Mouse (Mus musculus): ENCODE measurements at regions not wholly inside any gene's neighbourhood (a gene's known extent, or its start where the extent isn't known, plus 50 kb on each side); places are given as distances from the start of the nearest gene placed in this dataset.

- DNase-seq (ENCODE audit: low spot score in 2 of 2) = no peak
Observed at GRCm38 (mm10) chr16:29147766-29148165, 61.7 kb upstream of the Hrasls start.

GRCm38 (mm10) chr16:29119217-29119616 lies 90.3 kb upstream of the Hrasls start:
- DNase-seq (ENCODE audit: low spot score in 2 of 2) = no peak

GRCm38 (mm10) chr16:29096791-29097190 lies 112.7 kb upstream of the Hrasls start:
- DNase-seq (ENCODE audit: low spot score in 2 of 2) = no peak

DNA sequence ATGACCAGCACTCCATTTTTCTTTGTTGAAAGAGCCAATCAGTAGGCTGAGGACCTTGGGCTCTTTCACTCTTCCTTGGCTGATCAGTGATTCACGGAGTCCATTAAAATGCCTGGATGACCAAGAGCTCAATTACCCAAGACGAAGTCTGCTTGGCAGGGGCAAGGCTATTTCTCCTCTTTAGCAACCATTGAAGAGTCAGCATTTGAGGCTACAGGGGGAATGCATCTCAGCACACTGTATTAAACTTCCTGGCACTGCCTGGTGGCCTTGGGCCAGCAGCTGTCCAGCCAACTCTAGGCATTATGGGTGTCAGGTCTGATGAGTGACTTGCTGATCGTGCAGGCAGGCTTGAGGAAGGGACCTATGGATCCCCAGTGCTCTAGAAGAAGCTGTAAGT lies 136.5 kb upstream of the Mb21d2 start:
- no peak for DNase-seq (ENCODE audit: low spot score in 2 of 2)

GRCm38 (mm10) chr16:29065097-29065785 lies 135.8 kb upstream of the Mb21d2 start:
- no peak for DNase-seq (ENCODE audit: low spot score in 2 of 2)

DNA sequence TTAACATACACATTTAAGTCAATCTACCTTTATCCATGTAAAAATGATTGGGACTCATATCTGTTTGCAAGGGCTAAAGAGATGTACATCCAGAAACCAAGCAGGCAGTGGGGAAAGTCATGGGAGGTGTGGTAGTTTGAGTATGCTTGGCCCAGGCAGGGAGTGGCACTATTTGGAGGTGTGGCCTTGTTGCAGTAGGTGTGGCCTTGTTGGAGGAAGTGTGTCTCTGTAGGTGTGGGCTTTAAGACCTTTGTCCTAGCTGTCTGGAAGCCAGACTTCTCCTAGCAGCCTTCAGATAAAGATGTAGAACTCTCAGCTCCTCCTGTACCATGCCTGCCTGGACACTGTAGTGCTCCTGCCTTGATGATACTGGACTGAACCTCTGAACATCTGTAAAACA lies 133.9 kb upstream of the Mb21d2 start:
- DNase-seq (ENCODE audit: low spot score in 2 of 2) = no peak

- DNase-seq (ENCODE audit: low spot score in 2 of 2) = peak; percentile 5 to 8
Observed at GRCm38 (mm10) chr16:29057076-29057475, 127.6 kb upstream of the Mb21d2 start.

GRCm38 (mm10) chr16:29054423-29054822 lies 125.0 kb upstream of the Mb21d2 start:
- DNase-seq (ENCODE audit: low spot score in 2 of 2) = no peak

GRCm38 (mm10) chr16:29046453-29046993 lies 117.0 kb upstream of the Mb21d2 start:
- DNase-seq (ENCODE audit: low spot score in 2 of 2) = no peak

DNA sequence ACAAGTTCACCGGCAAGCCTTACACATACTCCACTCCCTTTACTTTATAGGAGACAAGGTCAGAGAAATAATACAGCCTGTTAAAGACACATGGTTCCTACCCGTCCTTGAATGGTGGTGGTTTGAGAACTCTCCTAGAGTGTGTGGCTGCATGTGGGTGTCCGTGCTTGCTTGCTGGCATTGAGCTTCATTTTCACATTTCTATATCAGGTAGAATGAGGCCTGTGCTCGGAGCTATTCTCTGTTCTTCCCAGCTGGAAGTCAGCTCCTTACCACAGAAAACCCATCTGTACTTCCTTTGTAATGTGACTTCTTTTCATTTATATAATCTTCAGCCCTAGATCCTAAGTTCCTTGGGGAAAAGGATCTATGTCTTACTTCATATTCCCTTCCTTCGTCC lies 106.0 kb upstream of the Mb21d2 start:
- no peak for DNase-seq (ENCODE audit: low spot score in 2 of 2)

- no peak for DNase-seq (ENCODE audit: low spot score in 2 of 2)
Observed at GRCm38 (mm10) chr16:29034053-29034794, 104.8 kb upstream of the Mb21d2 start.

GRCm38 (mm10) chr16:29033357-29033756 lies 103.9 kb upstream of the Mb21d2 start:
- DNase-seq (ENCODE audit: low spot score in 2 of 2) = peak in 1 of 2 experiments; percentile 2

- DNase-seq (ENCODE audit: low spot score in 2 of 2) = no peak
Observed at GRCm38 (mm10) chr16:29027856-29028255, 98.4 kb upstream of the Mb21d2 start.

DNA sequence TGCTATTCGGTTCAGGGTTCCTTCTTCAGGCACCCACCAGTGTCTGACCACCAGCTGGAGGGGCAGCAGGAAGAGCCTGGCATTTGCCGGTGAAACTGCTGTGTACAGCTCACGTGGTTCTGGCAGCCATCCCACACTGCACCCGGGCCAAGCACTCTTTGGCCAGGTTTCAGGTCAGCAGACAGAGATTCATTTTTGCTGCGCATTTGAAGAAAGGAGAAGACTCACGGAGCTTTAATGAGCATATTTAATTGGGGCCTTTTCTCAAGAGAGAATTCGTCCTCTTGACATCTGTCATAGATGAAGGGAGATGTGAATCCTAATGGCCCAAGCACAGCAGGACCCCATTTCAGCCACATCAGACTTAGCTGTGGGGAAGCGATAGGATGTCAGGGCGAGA lies 71.8 kb upstream of the Mb21d2 start:
- DNase-seq (ENCODE audit: low spot score in 2 of 2) = peak in 1 of 2 experiments; percentile 32

GRCm38 (mm10) chr16:28999641-29000040 lies 70.2 kb upstream of the Mb21d2 start:
- DNase-seq (ENCODE audit: low spot score in 2 of 2) = peak in 1 of 2 experiments; percentile 5

DNA sequence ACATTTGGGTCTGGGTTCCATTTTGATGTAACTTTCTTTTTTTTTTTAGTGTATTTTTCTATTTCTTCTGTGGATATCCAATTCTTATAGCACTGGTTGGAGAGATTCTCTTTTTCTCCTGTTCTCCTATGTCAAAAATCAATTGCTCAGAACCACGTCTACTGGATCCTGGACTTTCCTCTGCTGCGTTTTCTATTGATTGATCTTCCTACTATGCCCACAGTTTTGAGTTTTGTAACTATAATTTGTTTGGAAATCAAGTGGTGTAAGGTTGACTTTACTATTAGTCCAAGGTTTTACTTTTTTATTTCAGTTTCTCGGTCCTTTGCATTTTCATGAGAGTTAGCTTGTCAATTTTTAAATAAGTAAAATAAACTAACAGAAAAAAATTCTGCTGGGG lies 67.2 kb upstream of the Mb21d2 start:
- no peak for DNase-seq (ENCODE audit: low spot score in 2 of 2)

DNA sequence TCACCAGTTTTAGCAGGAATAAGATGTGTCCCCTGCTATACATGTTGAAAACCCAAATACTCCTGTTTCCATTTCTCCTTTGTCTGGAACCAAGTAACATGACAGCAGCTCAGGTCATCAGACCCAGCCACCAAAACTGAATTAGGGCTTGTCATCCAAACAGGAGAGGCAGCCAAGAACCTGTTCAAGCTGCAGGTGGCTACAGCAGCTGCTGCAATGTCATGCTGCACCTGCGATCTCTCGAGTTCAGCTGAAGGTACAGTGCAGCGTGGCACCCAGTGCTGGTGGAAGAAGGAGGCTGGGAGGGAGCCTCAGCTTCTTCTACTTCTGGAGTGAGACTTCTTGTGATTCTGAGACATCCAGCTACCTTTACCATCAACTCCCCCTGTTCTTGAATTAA lies 61.2 kb upstream of the Mb21d2 start:
- no peak for DNase-seq (ENCODE audit: low spot score in 2 of 2)

DNA sequence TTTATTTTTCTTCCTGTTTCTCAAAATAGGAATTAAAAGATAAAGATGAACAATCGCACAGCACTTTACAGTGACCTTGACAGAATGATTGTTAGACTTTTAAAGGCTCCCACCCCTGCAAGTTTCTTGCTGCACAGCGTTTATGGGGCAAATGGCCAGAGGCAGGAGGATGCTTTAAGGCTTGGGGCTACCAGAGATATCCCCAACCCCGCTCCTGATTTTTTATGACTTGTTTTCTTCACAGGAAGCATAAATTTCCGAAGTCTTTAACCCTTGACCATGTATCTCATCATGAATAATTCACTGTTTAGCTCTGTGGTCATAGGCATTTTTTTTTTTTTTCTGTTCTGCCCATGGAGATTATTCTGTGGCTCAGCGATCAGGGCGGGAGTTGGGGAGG lies 55.5 kb upstream of the Mb21d2 start:
- no peak for DNase-seq (ENCODE audit: low spot score in 2 of 2)

- no peak for DNase-seq (ENCODE audit: low spot score in 2 of 2)
Observed at GRCm38 (mm10) chr16:28982901-28983300, 53.4 kb upstream of the Mb21d2 start.

Measured in urinary bladder, postnatal 36 days (tissue).